Mouse (Mus musculus): ENCODE measurements at regions not wholly inside any gene's neighbourhood (a gene's known extent, or its start where the extent isn't known, plus 50 kb on each side); places are given as distances from the start of the nearest gene placed in this dataset.

DNA sequence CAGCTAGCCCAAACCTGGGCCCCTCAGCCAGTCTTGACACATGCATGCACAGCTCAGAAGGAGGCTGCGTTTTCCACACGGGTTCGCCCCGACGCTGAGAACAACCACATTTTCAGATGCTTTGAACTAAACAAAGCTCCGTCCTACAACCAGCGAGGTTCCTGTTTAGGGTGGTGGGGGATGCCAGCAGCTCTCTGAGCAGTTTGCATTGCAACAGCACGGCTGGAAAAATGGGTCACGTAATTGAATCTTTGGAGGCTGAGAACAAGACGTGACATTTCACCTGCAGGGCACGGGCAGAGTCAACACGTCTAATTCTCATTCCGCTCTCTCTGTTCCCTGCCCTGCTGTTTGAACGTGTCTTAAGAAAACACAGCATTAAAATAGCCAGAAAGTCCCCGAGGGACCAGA is 119.2 kb downstream of the Syk start:
- no peaks in the 10 kb centered on the region for H3K36me3 ChIP-seq (ENCODE audit: control insufficient read depth, insufficient read depth, low read length, poor library complexity, severe bottlenecking)
- H3K27me3 ChIP-seq (ENCODE audit: control insufficient read depth, insufficient read depth, low read length, poor library complexity, severe bottlenecking): no peaks in the 10 kb centered on the region
- DNase-seq (ENCODE audit: low read depth, low spot score): no peak

DNA sequence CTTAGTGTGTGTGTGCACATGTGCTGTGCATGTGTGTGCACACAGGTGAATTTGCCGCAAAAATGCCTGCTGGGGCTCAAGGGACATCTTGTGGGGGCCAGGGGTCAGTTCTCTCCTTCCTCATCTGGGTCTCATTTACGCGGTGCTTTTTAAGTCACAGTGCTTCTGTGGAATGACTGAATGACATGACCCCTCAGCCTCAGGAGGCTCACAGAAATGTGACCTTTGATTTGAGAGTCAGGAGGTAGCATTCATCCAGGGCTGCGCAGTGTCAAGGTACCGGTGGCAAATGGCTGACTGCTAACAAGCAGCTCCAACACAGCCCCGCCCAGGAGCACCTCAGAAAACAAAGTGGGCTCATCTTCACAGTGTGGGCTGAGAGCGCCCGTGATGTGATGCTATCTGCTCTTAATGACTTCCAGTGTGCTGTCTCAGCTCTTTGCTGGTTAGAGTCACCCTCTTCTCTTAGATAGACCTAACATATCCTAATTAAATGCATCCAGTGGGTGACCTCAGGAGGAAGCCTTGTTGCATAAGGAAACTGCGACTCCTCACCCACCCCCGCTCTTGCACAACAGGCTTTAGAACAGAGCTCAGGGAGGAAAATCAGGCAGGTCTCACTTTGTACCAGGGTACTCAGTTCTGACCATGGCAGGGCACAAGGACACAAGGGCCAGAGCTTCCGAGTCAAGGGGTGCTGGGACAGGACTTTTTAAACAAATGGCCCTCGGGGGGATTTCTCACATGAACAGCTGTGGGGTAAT is 120.6 kb downstream of the Syk start:
- no peaks in the 10 kb centered on the region for H3K36me3 ChIP-seq (ENCODE audit: control insufficient read depth, insufficient read depth, low read length, poor library complexity, severe bottlenecking)
- no peaks in the 10 kb centered on the region for H3K27me3 ChIP-seq (ENCODE audit: control insufficient read depth, insufficient read depth, low read length, poor library complexity, severe bottlenecking)
- no peak for DNase-seq (ENCODE audit: low read depth, low spot score)

DNA sequence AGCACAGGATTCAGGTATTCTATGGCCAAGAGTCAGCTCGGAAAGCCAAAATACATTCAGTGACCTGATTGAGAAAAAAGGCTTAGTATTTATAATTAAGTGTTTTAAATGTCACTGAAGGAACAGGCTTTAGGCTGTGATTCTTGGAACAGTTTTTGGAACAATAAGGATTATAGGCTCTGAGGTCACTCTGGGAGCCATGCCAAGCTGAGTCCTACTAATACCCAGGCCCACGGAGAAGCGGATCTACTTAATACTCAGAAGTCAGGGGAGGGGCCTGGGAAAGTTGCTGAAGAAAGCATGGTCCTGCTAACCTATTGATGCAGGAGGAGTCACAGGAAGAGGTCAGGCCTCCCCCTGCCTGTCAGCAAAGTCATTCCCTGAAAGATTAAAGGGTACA is 121.7 kb downstream of the Syk start:
- Histone ChIP-seq H3K36me3 (ENCODE audit: control insufficient read depth, insufficient read depth, low read length, poor library complexity, severe bottlenecking) (no peaks in the 10 kb centered on the region), H3K27me3 (ENCODE audit: control insufficient read depth, insufficient read depth, low read length, poor library complexity, severe bottlenecking) (no peaks in the 10 kb centered on the region)
- no peak for DNase-seq (ENCODE audit: low read depth, low spot score)

DNA sequence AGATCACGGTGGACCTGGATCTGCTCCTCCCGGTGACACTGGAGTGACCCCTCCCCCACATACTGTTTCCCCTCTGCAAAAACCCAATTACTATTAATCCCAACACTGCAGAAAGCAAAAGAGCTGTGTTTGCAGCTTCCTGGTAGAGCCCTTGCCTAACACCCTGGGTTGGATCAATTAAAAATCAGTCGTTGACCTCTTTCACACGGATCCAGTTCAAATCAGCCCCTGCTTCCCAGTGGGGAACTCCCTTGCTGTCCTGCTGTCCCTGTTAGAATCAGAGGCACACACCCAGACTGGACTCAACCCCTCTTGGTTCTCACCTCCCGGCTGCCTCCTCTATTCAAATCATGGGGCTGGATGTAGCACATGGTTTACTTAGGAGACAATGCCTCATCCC is 126.6 kb downstream of the Syk start:
- no peak for DNase-seq (ENCODE audit: low read depth, low spot score)
- Histone ChIP-seq H3K36me3 (ENCODE audit: control insufficient read depth, insufficient read depth, low read length, poor library complexity, severe bottlenecking) (no peaks in the 10 kb centered on the region), H3K27me3 (ENCODE audit: control insufficient read depth, insufficient read depth, low read length, poor library complexity, severe bottlenecking) (no peaks in the 10 kb centered on the region)

DNA sequence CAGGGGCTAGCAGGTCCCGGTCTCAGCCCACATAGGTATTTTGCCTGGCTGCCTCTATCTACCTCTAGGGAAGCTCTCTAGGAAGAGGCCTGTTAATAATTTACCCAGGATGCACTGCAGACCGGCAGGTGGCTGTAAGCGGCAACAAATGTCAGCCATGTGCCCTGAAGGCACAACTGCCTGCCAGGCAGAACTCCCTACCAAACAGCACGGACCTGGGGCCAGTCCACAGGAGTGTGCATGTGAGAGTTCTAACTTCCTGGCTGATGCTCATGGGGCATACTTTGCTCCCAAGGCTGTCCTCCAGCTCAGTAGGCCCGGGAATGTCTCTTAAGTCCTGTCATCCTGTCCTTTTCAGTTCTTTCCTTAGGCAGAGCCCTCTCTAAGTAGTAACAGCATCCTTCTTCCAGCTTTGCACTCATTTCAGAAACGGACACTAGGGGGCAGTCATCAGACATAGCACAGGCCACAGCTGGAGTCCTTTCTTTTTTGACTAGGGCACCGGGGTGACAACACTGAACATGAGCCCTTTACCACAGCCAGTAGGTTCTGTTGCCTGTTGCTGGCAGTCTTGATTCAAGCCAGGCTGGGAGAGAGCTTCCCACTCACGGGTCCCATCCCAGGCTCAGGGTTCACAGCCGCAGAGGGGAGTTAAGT is 128.9 kb downstream of the Syk start:
- H3K36me3 ChIP-seq (ENCODE audit: control insufficient read depth, insufficient read depth, low read length, poor library complexity, severe bottlenecking): no peaks in the 10 kb centered on the region

DNA sequence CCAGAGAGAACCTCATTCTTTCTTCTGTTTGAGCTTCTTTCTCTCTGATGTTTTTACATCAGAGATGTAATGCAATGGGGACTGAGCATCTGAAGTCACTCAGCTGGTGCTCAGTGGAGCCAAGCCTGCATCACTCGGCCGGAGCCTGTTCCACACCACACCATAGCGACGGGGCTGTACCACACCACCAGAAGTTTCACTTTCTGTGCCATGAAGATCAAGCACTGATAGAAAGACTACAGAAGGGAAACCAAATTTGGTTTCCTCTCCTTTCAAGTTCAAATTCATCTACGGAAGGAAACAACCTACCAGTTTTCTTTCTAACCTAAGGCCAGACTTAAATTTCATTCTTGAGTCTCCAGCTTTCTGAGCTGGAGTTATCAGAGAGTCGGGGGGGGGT is 138.5 kb downstream of the Syk start:
- DNase-seq (ENCODE audit: low read depth, low spot score): peak; percentile 63
- no peaks in the 10 kb centered on the region for H3K27me3 ChIP-seq (ENCODE audit: control insufficient read depth, insufficient read depth, low read length, poor library complexity, severe bottlenecking)
- H3K36me3 ChIP-seq (ENCODE audit: control insufficient read depth, insufficient read depth, low read length, poor library complexity, severe bottlenecking): no peaks in the 10 kb centered on the region

More for the DNA sequence above, 128.9 kb downstream of the Syk start:
- DNase-seq (ENCODE audit: low read depth, low spot score): peak; percentile 85
- no peaks in the 10 kb centered on the region for H3K27me3 ChIP-seq (ENCODE audit: control insufficient read depth, insufficient read depth, low read length, poor library complexity, severe bottlenecking)

DNA sequence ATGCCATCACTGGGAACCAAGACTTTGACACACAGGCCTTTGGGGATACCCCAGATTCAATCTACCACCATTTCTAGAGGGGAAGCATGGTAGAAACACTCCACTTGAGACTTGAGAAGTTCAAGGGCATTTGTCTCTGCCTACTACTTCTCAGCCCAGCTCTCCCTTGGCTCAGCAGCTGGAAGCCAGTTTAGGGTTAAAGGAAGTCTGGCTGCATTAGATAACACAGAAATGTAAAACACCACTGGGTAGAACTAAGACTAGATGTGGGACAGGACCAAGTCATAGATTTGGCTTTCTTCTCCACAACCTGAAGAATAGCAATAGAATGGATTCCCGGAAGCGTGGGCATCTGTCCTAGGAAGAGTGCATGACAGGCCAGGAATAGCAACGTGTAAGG is 139.7 kb downstream of the Syk start:
- DNase-seq (ENCODE audit: low read depth, low spot score): no peak
- Histone ChIP-seq H3K36me3 (ENCODE audit: control insufficient read depth, insufficient read depth, low read length, poor library complexity, severe bottlenecking) (no peaks in the 10 kb centered on the region), H3K27me3 (ENCODE audit: control insufficient read depth, insufficient read depth, low read length, poor library complexity, severe bottlenecking) (no peaks in the 10 kb centered on the region)

DNA sequence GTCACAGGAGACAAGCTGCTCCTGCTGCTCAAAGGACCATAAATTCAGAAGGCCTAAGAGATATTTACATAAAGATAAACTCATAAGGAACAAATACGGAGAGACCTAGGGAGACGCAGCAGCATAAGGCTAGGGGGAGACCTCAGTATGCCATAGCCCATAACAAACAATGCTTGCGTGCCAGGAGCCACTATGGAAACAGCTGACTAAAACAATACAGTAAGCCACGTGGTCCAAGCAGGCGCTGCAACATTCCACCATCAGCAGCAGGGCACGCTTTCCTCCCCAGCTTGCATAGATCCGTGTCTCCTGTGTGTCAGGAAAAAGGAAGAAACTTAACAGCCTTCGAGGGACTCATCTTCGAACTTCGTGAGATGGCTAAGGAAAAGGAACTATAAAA is 143.1 kb downstream of the Syk start:
- no peaks in the 10 kb centered on the region for H3K36me3 ChIP-seq (ENCODE audit: control insufficient read depth, insufficient read depth, low read length, poor library complexity, severe bottlenecking)
- no peaks in the 10 kb centered on the region for H3K27me3 ChIP-seq (ENCODE audit: control insufficient read depth, insufficient read depth, low read length, poor library complexity, severe bottlenecking)

DNA sequence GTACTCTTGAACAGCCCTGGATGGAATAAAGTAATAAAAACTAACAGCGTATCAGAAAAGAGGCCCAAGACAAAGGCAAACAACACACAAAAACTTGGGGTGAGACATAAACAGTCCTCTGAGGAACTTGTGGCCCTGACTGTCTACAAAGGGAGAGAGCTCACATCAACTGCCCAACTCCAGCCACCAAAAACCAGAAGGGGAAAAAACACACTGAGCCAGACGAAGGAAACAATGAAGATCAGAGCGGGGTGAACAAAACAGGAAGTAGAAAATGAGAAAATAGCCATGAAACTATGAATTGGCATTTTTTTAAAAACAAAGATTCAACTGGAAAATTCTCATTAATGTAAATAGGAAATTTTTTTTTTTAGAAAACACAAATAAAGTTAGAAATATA is 143.6 kb downstream of the Syk start:
- DNase-seq (ENCODE audit: low read depth, low spot score): no peak
- Histone ChIP-seq H3K36me3 (ENCODE audit: control insufficient read depth, insufficient read depth, low read length, poor library complexity, severe bottlenecking) (no peaks in the 10 kb centered on the region), H3K27me3 (ENCODE audit: control insufficient read depth, insufficient read depth, low read length, poor library complexity, severe bottlenecking) (no peaks in the 10 kb centered on the region)

More for the DNA sequence above, 143.1 kb downstream of the Syk start:
- no peak for DNase-seq (ENCODE audit: low read depth, low spot score)

DNA sequence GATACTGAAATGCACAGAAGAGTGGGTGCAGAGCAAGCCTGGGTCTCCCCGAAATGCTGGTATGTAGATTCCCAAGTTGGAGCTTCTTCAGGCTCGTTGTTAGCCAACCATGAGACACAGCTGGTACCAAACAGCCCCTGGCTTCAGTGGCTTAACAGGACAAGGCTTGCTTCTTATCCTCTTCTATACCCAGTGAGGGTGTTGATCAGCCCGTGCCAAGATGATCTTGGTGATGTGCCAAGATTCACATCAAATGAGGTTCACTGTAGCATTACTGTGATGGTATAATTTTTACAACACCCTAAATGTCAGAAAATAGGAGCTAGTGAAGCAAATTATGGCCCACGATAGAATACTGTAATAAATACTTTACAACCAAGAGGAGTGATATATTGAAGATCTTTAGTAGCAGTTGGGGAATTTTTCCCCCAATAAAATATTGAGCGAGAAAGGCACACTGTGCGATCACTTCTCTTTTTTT is 152.5 kb downstream of the Syk start:
- H3K27me3 ChIP-seq (ENCODE audit: control insufficient read depth, insufficient read depth, low read length, poor library complexity, severe bottlenecking): no peaks in the 10 kb centered on the region
- DNase-seq (ENCODE audit: low read depth, low spot score): no peak
- no peaks in the 10 kb centered on the region for H3K36me3 ChIP-seq (ENCODE audit: control insufficient read depth, insufficient read depth, low read length, poor library complexity, severe bottlenecking)

DNA sequence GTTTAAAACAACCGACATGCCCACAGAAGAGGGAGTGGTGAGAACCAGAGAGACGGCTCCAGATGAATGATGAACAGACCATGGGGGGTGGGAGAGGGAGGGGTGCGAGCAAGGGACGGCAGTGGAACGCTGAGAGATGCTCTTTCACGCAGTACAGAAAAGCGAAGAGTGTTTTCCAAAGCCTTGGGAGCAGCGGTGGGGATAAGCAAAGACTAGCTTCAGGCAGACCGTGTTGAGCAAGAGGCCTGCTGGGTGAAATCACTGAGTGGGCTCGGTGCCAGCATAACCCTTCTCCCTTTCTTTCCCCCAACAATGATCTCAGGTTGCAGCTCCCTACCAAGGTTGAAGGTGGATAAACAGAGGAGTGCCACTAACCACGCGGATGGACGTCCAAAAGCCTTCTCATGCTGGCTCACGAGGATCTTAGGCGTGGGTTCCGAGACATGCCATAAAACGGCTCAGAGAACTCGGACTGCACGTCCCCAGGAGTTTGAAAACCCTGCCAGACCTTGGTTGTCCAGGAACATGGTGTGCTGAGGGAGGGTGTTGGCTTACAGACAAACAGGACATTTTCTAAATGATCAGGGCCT is 153.1 kb downstream of the Syk start:
- DNase-seq (ENCODE audit: low read depth, low spot score): no peak
- Histone ChIP-seq H3K36me3 (ENCODE audit: control insufficient read depth, insufficient read depth, low read length, poor library complexity, severe bottlenecking) (no peaks in the 10 kb centered on the region), H3K27me3 (ENCODE audit: control insufficient read depth, insufficient read depth, low read length, poor library complexity, severe bottlenecking) (no peaks in the 10 kb centered on the region)

DNA sequence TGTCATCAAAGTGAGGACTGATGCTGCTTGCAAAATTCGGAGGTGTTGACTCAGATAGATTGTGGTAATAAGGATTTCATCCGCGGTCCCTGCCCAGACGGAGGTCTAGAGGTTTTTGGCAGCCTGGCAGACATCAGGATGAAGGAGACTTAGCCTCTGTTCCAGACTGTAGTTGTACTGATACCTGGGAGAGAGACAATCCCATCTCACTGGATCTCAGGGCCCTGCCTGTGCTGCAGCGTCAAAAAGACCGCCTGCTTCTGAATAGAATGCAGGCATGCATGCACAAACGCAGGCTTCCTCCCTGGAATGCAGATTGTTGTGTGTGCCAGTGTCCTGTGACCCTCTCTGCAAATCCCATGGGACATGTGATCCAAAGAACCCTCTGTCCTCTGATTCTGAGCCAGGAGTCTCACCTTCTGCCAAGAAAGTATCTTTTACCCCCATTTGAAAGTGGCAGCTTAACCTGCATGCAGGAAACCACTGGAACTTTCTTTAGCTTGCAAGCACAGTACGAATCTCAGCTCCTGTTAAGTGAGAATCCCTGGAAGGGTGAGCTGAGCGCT is 155.2 kb downstream of the Syk start:
- H3K36me3 ChIP-seq (ENCODE audit: control insufficient read depth, insufficient read depth, low read length, poor library complexity, severe bottlenecking): no peaks in the 10 kb centered on the region
- no peak for DNase-seq (ENCODE audit: low read depth, low spot score)
- H3K27me3 ChIP-seq (ENCODE audit: control insufficient read depth, insufficient read depth, low read length, poor library complexity, severe bottlenecking): no peaks in the 10 kb centered on the region

DNA sequence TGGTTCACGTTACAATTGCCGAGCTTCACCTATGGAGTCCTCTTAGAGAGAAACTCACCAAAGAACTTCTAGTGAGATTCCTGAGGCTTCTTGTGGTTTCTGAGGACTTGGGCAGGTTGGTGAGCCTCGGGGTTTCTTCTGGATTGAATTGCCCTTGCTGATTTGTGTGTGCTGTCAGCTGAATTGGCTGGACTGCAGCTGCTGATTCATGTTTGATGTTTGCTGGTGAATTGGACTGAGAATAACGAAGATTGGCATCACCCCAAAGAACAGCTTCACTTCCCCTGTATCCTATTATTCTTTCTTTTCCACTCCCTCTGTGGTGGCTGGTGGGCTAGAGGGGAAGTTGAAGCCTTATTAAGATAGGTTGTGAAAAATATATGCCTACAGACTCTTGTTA is 158.4 kb downstream of the Syk start:
- no peak for DNase-seq (ENCODE audit: low read depth, low spot score)
- H3K27me3 ChIP-seq (ENCODE audit: control insufficient read depth, insufficient read depth, low read length, poor library complexity, severe bottlenecking): no peaks in the 10 kb centered on the region
- H3K36me3 ChIP-seq (ENCODE audit: control insufficient read depth, insufficient read depth, low read length, poor library complexity, severe bottlenecking): no peaks in the 10 kb centered on the region

DNA sequence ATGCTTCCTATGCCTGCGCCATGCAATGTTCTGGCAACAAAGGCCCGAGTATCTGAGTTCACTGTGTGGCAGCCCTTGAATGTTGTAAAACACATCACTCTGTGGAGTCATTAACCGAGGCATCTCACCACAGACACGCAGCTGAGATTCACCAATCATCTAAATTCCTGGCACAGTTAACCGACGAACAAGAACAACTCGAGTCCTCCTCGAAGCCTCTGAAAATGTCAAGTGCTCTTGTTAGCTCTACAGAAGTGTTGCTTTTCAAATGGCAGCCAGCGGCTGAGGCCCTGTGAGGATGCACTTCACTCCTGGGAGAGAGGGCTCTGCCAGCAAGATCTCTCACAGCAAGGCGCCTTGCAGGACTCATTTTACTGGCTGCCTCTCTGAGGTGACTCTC is 173.0 kb downstream of the Syk start:
- H3K27me3 ChIP-seq (ENCODE audit: control insufficient read depth, insufficient read depth, low read length, poor library complexity, severe bottlenecking): no peaks in the 10 kb centered on the region
- no peaks in the 10 kb centered on the region for H3K36me3 ChIP-seq (ENCODE audit: control insufficient read depth, insufficient read depth, low read length, poor library complexity, severe bottlenecking)
- no peak for DNase-seq (ENCODE audit: low read depth, low spot score)
